Mouse (Mus musculus) heart, adult 2 months (tissue): ENCODE measurements at regions not wholly inside any gene's neighbourhood (a gene's known extent, or its start where the extent isn't known, plus 50 kb on each side); places are given as distances from the start of the nearest gene placed in this dataset.

ENCODE experiments used
- DNase-seq, 2 experiments: peaks; one replicate each; pipeline ENCODE4 v3.0.0; 2021
- H3K27ac ChIP-seq: fragments of 200-600 bp; 2 replicates; pipeline ENCODE4 v1.8.1; 2022
- H3K27me3 ChIP-seq: fragments of 200-500 bp; 2 replicates; pipeline ENCODE4 v1.6.1; 2012; ENCODE audit warnings: mild to moderate bottlenecking, low read length, inconsistent platforms, mixed read lengths; ENCODE audit not compliant: control insufficient read depth, insufficient read depth
- H3K36me3 ChIP-seq: fragments of 200-500 bp; 2 replicates; pipeline ENCODE4 v1.6.1; 2012; ENCODE audit warnings: low read length, inconsistent platforms; ENCODE audit not compliant: control insufficient read depth, insufficient read depth
- H3K4me1 ChIP-seq: fragments of 200-500 bp; 2 replicates; pipeline ENCODE4 v1.6.1; 2011; ENCODE audit warnings: low read length; ENCODE audit not compliant: control insufficient read depth, insufficient read depth
- H3K4me3 ChIP-seq: fragments of 200-600 bp; 2 replicates; pipeline ENCODE4 v1.8.1; 2022
- H3K79me2 ChIP-seq: fragments of 200-500 bp; replicated peaks from 2 replicates; pipeline ENCODE4 v1.6.1; 2012; ENCODE audit warnings: mild to moderate bottlenecking, inconsistent platforms, low read length, moderate library complexity, mixed read lengths; ENCODE audit not compliant: control insufficient read depth, insufficient read depth
- H3K9ac ChIP-seq: fragments of 200-500 bp; 2 replicates; pipeline ENCODE4 v1.6.1; 2012; ENCODE audit warnings: low read depth, mild to moderate bottlenecking, control low read depth, inconsistent platforms, low read length, mixed read lengths
- CTCF ChIP-seq: fragments of 200-600 bp; IDR thresholded peaks from 2 replicates; pipeline ENCODE4 v1.8.1; 2022; ENCODE audit warnings: antibody characterized with exemption, mild to moderate bottlenecking, moderate library complexity
- EP300 ChIP-seq: fragments of 200-500 bp; IDR thresholded peaks from 2 replicates; pipeline ENCODE4 v1.6.1; 2011; ENCODE audit warnings: low read depth, low read length, control low read depth; ENCODE audit not compliant: insufficient read depth
- POLR2A ChIP-seq: fragments of 200-500 bp; IDR thresholded peaks from 2 replicates; pipeline ENCODE4 v1.6.1; 2011; ENCODE audit warnings: mild to moderate bottlenecking, low read depth, low read length, control low read depth; ENCODE audit not compliant: insufficient read depth
- WGBS: fragments of 180-500 bp; shearing (Covaris S2); methylation state at CpG from one replicate; pipeline ENCODE4 v1.1.7; 2018; 5-methylcytosine and 5-hydroxymethylcytosine counted together
- intact Hi-C: fragments of 180-260 bp; cut with DNase I; formaldehyde crosslinking; loops from one replicate; pipeline ENCODE4 v1.15.1; 2025

DNA sequence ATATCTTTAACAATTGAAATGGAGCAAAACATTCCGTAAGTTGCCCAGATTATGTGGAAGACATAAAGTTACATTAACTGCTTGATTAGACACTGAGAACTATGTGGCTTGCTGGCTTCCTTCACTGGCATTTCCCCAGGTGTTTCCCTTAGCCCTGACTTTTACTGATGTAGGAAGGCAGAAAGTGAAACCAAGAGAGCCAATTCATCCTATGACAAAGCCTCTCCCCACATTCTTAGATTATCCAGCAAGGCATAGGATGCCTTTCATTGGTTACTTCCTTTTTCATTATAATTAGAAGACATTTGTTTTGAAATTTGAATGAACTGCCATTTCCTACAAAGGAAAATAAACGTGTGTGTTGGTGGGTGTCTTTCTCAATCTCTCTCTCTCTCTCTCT lies 72.1 kb downstream of the Cdc42ep3 start:
- H3K36me3 ChIP-seq: no peaks in the 10 kb centered on the region
- H3K27me3 ChIP-seq: no peaks in the 10 kb centered on the region
- TF ChIP-seq POLR2A (no peak), EP300 (no peak), CTCF (no peak)
- no peak overlapping the region for H3K9ac ChIP-seq
- DNase-seq: no peak
- H3K4me3 ChIP-seq: no peak overlapping the region
- intact Hi-C loops: no loop called here
- 58% methylated on average over 2 of the region's 2 CpGs for WGBS
- no peaks in the 10 kb centered on the region for H3K79me2 ChIP-seq
- peaks cover 2% of the 10 kb centered on the region; the same call in 1 of the 2 replicates for H3K4me1 ChIP-seq
- no peak overlapping the region for H3K27ac ChIP-seq

DNA sequence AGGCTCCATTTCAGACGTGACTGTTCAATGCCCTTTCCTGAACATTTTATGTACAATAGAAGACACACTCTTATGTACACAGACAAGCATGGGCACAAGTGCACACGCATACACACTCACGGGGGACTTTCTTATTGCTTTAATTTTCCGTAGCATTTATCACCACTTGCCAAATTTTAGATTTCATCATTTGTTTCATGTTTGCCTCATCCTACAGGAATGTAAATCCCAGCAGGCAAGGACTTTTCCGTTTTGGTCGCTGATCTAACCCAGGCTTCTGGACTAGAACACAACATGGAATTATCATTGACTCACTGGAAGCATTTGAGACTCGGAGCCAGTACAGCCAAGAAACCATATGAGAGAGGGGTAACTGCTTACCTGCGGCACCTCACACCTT lies 81.3 kb downstream of the Cdc42ep3 start:
- no peak overlapping the region for H3K9ac ChIP-seq
- no peak overlapping the region for H3K4me3 ChIP-seq
- H3K27ac ChIP-seq: no peak overlapping the region
- WGBS: 61% methylated on average over 8 of the region's 8 CpGs
- no peaks in the 10 kb centered on the region; the same call in 1 of the 2 replicates for H3K4me1 ChIP-seq
- H3K36me3 ChIP-seq: no peaks in the 10 kb centered on the region
- no peak for DNase-seq
- H3K27me3 ChIP-seq: no peaks in the 10 kb centered on the region
- TF ChIP-seq POLR2A: no peak
- TF ChIP-seq EP300: no peak
- TF ChIP-seq CTCF: no peak
- H3K79me2 ChIP-seq: no peaks in the 10 kb centered on the region
- intact Hi-C loops: no loop called here

DNA sequence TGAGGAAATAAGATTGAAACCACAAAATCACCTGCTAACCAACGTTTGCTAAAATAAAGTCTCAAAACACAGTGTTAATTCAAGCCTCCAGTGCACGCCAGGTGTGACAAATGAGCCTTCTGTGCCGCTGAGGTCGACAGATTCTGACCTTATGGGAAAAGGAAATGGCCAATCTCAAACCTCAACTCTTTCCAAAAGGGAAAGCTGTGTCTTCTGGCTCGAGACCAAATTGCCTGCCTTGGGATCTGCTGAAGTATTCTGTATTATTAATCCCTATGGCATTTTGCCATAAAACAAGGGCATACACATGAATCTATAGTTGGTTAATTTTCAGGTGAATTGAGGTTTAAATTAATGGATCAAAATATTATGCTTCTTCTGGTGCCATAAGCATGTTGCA lies 95.2 kb downstream of the Cdc42ep3 start:
- Histone ChIP-seq H3K4me3 (no peak overlapping the region), H3K27ac (no peak overlapping the region), H3K27me3 (no peaks in the 10 kb centered on the region), H3K79me2 (no peaks in the 10 kb centered on the region), H3K9ac (no peak overlapping the region), H3K4me1 (no peaks in the 10 kb centered on the region), H3K36me3 (no peaks in the 10 kb centered on the region)
- TF ChIP-seq CTCF (no peak), EP300 (no peak), POLR2A (no peak)
- no peak for DNase-seq
- intact Hi-C loops: no loop called here
- 34% methylated on average over 5 of the region's 5 CpGs for WGBS

DNA sequence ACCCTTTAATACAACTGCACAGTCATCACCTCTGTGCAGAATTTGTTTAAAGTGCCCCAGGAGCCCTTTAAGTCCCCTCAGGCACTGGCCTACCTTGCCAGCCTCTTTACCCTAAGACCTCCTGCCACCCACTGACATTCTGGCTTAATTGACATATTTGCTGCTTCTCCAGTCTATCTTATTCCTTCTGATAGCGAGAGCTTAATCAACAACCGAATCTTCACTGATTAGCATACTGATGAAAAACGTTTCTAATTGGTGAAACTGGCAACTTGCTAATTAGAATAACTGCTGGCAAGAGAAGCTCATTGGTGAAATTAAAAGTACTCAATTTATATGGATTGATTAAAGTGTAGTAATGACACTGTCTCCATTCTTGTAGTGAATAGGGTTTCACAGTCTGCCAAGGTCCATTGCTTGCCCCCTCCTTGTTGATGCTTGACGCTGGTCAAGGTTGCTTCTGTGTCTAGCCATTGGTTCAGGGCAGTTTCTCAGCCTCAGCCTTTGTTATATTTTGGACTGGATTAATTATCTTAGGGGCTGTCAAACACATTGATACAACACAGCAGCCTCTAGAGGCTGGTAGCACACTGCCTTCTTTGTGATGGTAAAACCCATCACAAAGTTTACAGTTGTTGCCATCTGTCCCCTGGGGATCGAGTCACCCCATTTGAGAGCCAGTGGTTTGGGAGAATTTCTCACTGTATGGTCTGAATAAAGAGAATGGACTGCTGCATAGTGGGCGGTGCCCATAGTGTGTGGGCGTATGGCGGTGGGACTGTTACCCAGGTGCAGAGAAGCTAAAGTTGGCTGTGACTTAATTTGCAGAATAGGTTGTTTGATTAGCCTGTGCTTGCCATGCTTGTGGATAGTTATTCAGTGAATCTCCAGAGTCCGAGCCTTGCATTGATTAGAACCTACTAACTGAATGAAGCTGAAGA lies 107.7 kb downstream of the Cdc42ep3 start:
- Histone ChIP-seq H3K27me3 (no peaks in the 10 kb centered on the region), H3K4me1 (no peaks in the 10 kb centered on the region), H3K9ac (no peak overlapping the region), H3K79me2 (no peaks in the 10 kb centered on the region), H3K27ac (no peak overlapping the region), H3K36me3 (no peaks in the 10 kb centered on the region), H3K4me3 (no peak overlapping the region)
- no peak for DNase-seq
- TF ChIP-seq CTCF (no peak), POLR2A (no peak), EP300 (no peak)
- intact Hi-C loops: no loop called here
- WGBS: 78% methylated on average over 9 of the region's 9 CpGs

DNA sequence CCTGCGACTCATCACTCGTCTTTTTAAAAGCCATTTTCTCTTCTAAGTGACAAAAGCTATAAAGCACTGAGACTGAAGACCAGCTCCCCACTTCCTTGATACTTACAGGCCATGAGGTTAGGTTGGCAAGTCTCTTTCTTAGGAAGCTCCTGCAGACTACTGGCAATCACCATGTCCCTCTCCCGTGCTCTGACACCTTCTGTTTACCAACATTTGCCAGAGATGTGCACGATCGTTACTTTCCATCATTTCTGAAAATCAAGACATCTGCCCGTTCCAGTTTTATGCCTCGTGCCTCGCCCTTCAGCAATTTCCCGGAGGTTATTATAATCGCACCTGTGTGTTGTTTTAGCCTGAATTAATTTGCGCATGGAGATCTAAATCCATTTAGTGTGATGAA lies 110.8 kb downstream of the Cdc42ep3 start:
- H3K36me3 ChIP-seq: no peaks in the 10 kb centered on the region
- 90% methylated on average over 11 of the region's 11 CpGs for WGBS
- TF ChIP-seq CTCF: no peak
- TF ChIP-seq POLR2A: no peak
- no peak for TF ChIP-seq EP300
- H3K9ac ChIP-seq: no peak overlapping the region
- H3K27ac ChIP-seq: no peak overlapping the region
- H3K4me3 ChIP-seq: no peak overlapping the region
- H3K4me1 ChIP-seq: no peaks in the 10 kb centered on the region
- no peaks in the 10 kb centered on the region for H3K79me2 ChIP-seq
- DNase-seq: no peak
- intact Hi-C loops: no loop called here
- no peaks in the 10 kb centered on the region for H3K27me3 ChIP-seq

DNA sequence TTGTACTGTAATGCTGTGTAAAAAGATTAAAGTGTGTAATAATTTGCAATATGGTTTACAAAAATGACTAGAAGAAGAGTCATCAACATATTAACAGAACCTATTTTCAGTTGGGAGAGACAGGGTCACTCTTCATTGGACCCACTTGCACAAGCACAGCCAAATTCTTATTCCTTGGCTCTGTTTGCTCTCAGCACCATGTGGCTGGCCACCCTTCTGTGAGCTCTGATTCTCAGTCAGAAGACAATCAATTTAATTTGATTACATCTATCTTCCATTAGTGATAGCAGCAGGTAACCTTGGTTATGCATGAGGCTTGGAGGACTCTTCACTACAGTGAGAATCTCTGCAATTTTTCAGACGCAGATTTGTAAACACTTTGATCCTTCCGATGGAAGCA lies 111.5 kb downstream of the Cdc42ep3 start:
- no peak overlapping the region for H3K9ac ChIP-seq
- no peak overlapping the region for H3K4me3 ChIP-seq
- TF ChIP-seq POLR2A (no peak), CTCF (no peak), EP300 (no peak)
- no peak for DNase-seq
- H3K36me3 ChIP-seq: no peaks in the 10 kb centered on the region
- WGBS: 96% methylated on average over 2 of the region's 2 CpGs
- H3K79me2 ChIP-seq: no peaks in the 10 kb centered on the region
- intact Hi-C loops: no loop called here
- no peak overlapping the region for H3K27ac ChIP-seq
- H3K4me1 ChIP-seq: no peaks in the 10 kb centered on the region
- H3K27me3 ChIP-seq: no peaks in the 10 kb centered on the region
